Mouse (Mus musculus): Measurements from ENCODE around the gene Vmn1r195. TPM values are rescaled to one million over a fixed set of nuclear protein-coding genes. Genes with fewer than 3 reads are reported as not detected.

Vmn1r195 gene
- not detected for polyA plus RNA-seq (2014; fragmentation: Illumina TruSeq; extraction: RNeasy Lipid Tissue Mini Kit (QIAGEN cat#74804); ENCODE audit: low read depth, low replicate concordance)

GRCm38 (mm10) chr13:22270222-22270621, at the start of gene Vmn1r195:
TSS of gene Vmn1r195 (plus strand) at chr13:22270522.

DNA sequence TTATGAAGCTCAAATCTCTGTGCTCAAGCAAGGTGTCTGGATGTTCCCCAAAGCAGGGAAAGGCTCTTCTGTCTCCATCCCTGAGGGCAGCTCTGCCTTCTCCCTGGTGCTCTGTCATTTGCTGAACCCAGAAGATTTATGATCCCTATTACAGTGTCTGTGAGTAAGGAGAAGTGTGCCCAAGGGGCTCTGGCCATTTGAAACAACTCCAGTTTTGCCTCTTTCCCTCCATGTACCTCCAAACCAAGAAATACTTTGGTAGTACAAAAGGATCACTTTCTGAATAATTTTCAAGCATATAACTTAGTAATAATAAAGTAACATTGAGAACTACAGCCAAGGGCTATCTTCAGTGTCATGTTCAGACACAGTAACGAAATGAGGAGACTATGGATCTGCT, 47.3 kb upstream of the Vmn1r195 start, which contains the start of gene Vmn1r193:
TSS of gene Vmn1r193 (minus strand) at position 101 of the 400 bp plus-strand sequence.

DNA sequence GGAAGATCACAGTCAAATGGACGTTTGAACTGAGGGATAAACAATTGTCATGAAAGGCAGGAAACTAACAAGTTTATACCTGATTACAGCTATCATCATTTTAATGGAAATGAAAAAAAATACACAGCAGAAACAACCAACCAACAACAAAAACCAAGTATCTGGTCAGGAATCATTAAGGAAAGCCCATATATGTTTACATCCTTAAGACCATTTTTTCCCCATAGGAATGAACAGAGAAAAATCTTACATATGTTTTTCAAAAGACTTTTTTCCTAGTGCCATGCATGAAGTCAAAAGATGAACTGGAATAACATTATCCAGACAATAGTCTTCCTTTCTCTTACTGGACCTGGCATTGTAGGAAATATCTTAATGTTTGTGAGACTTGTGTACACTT, 26.4 kb upstream of the Vmn1r195 start, which contains the start of gene Vmn1r194:
TSS of gene Vmn1r194 (plus strand) at position 301 of the 400 bp plus-strand sequence.

DNA sequence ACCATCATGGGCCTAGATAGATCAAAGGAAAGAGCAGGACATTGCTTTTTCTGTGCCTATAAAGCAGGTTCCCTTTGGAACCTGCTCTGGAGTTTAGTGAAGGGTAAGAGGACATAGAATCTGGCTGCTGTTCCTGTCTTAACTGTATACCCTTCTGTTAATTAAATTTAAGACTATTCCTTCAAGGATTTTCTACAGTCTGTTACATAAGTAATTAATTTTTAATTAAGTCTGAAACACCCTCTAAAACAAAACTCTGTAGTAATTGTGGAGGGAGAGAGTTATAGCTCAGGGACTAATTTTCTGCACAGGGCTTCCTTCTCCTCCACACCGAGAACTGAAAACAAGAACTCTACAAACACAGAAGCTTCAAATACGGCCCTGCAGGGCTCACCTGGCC, 19.3 kb downstream of the Vmn1r195 start, which contains the start of gene Vmn1r196:
TSS of gene Vmn1r196 (plus strand) at position 301 of the 400 bp plus-strand sequence.

GRCm38 (mm10) chr13:22324289-22324688, 54.0 kb downstream of the Vmn1r195 start, which contains the start of gene Vmn1r197:
TSS of gene Vmn1r197 (plus strand) at chr13:22324589.

Other genes with a start within 250 kb of the Vmn1r195 start
- gene Hist1h2ah, start 235.0 kb upstream of the Vmn1r195 start, polyA plus RNA-seq (2014; fragmentation: Illumina TruSeq; extraction: RNeasy Lipid Tissue Mini Kit (QIAGEN cat#74804); ENCODE audit: low read depth, low replicate concordance): not detected
- gene Hist1h2bk, start 234.7 kb upstream of the Vmn1r195 start, polyA plus RNA-seq (2014; fragmentation: Illumina TruSeq; extraction: RNeasy Lipid Tissue Mini Kit (QIAGEN cat#74804); ENCODE audit: low read depth, low replicate concordance): not detected
- gene Hist1h4i, start 229.2 kb upstream of the Vmn1r195 start, polyA plus RNA-seq (2014; fragmentation: Illumina TruSeq; extraction: RNeasy Lipid Tissue Mini Kit (QIAGEN cat#74804); ENCODE audit: low read depth, low replicate concordance): 6.7 TPM
- not detected for gene Hist1h2ag, start 227.6 kb upstream of the Vmn1r195 start, polyA plus RNA-seq (2014; fragmentation: Illumina TruSeq; extraction: RNeasy Lipid Tissue Mini Kit (QIAGEN cat#74804); ENCODE audit: low read depth, low replicate concordance)
- not detected for gene Hist1h2bj, start 227.3 kb upstream of the Vmn1r195 start, polyA plus RNA-seq (2014; fragmentation: Illumina TruSeq; extraction: RNeasy Lipid Tissue Mini Kit (QIAGEN cat#74804); ENCODE audit: low read depth, low replicate concordance)
- gene Vmn1r188, start 186.1 kb upstream of the Vmn1r195 start, polyA plus RNA-seq (2014; fragmentation: Illumina TruSeq; extraction: RNeasy Lipid Tissue Mini Kit (QIAGEN cat#74804); ENCODE audit: low read depth, low replicate concordance): not detected
- gene Vmn1r189, start 164.7 kb upstream of the Vmn1r195 start, polyA plus RNA-seq (2014; fragmentation: Illumina TruSeq; extraction: RNeasy Lipid Tissue Mini Kit (QIAGEN cat#74804); ENCODE audit: low read depth, low replicate concordance): not detected
- not detected for gene Vmn1r191, start 86.6 kb upstream of the Vmn1r195 start, polyA plus RNA-seq (2014; fragmentation: Illumina TruSeq; extraction: RNeasy Lipid Tissue Mini Kit (QIAGEN cat#74804); ENCODE audit: low read depth, low replicate concordance)
- gene Vmn1r192, start 79.4 kb upstream of the Vmn1r195 start, polyA plus RNA-seq (2014; fragmentation: Illumina TruSeq; extraction: RNeasy Lipid Tissue Mini Kit (QIAGEN cat#74804); ENCODE audit: low read depth, low replicate concordance): not detected
- gene Vmn1r193, start 47.4 kb upstream of the Vmn1r195 start, polyA plus RNA-seq (2014; fragmentation: Illumina TruSeq; extraction: RNeasy Lipid Tissue Mini Kit (QIAGEN cat#74804); ENCODE audit: low read depth, low replicate concordance): not detected
- gene Vmn1r194, start 26.3 kb upstream of the Vmn1r195 start, polyA plus RNA-seq (2014; fragmentation: Illumina TruSeq; extraction: RNeasy Lipid Tissue Mini Kit (QIAGEN cat#74804); ENCODE audit: low read depth, low replicate concordance): not detected
- gene Vmn1r196, start 19.4 kb downstream of the Vmn1r195 start, polyA plus RNA-seq (2014; fragmentation: Illumina TruSeq; extraction: RNeasy Lipid Tissue Mini Kit (QIAGEN cat#74804); ENCODE audit: low read depth, low replicate concordance): not detected
- not detected for gene Vmn1r197, start 54.1 kb downstream of the Vmn1r195 start, polyA plus RNA-seq (2014; fragmentation: Illumina TruSeq; extraction: RNeasy Lipid Tissue Mini Kit (QIAGEN cat#74804); ENCODE audit: low read depth, low replicate concordance)
- not detected for gene Vmn1r198, start 79.8 kb downstream of the Vmn1r195 start, polyA plus RNA-seq (2014; fragmentation: Illumina TruSeq; extraction: RNeasy Lipid Tissue Mini Kit (QIAGEN cat#74804); ENCODE audit: low read depth, low replicate concordance)
- not detected for gene Vmn1r199, start 109.3 kb downstream of the Vmn1r195 start, polyA plus RNA-seq (2014; fragmentation: Illumina TruSeq; extraction: RNeasy Lipid Tissue Mini Kit (QIAGEN cat#74804); ENCODE audit: low read depth, low replicate concordance)
- gene Vmn1r200, start 119.9 kb downstream of the Vmn1r195 start, polyA plus RNA-seq (2014; fragmentation: Illumina TruSeq; extraction: RNeasy Lipid Tissue Mini Kit (QIAGEN cat#74804); ENCODE audit: low read depth, low replicate concordance): not detected
- gene Vmn1r201, start 201.4 kb downstream of the Vmn1r195 start, polyA plus RNA-seq (2014; fragmentation: Illumina TruSeq; extraction: RNeasy Lipid Tissue Mini Kit (QIAGEN cat#74804); ENCODE audit: low read depth, low replicate concordance): not detected
- not detected for gene Vmn1r202, start 234.9 kb downstream of the Vmn1r195 start, polyA plus RNA-seq (2014; fragmentation: Illumina TruSeq; extraction: RNeasy Lipid Tissue Mini Kit (QIAGEN cat#74804); ENCODE audit: low read depth, low replicate concordance)
- not detected for gene Vmn1r203, start 247.6 kb downstream of the Vmn1r195 start, polyA plus RNA-seq (2014; fragmentation: Illumina TruSeq; extraction: RNeasy Lipid Tissue Mini Kit (QIAGEN cat#74804); ENCODE audit: low read depth, low replicate concordance)